Mouse (Mus musculus): Measurements from ENCODE around the gene Erg. TPM values are rescaled to one million over a fixed set of nuclear protein-coding genes. Genes with fewer than 3 reads are reported as not detected.

The Erg gene
- polyA plus RNA-seq, 1 experiment, result 1.9 TPM

- 71% methylated on average over 18 of the region's 18 CpGs for WGBS
Observed at GRCm38 (mm10) chr16:95363632-95364465, 222.5 kb downstream of the Erg start.

DNA sequence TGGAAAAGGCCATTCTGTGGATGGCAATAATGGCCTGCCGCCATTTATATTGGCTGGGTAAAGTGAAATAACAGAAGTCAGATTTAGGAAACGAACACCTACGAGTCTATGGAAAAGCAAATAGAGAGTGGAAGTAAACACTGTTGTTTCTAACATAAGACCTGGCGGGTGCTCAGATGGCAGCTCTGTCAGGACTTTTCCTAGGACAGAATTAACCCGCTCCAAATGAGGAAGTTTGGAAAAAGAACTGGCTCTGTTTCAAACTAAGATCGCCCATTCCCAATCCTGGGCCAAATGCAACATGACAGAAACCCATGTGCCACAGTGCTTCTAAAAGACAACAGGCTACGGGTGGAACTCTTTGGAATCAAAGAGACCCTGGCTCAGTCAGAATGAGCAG is 224.4 kb downstream of the Erg start:
- DNase-seq (ENCODE audit: low read depth, low spot score), result no peak
- WGBS, result 53% methylated on average over 7 of the region's 7 CpGs

More at GRCm38 (mm10) chr16:95363632-95364465, 222.5 kb downstream of the Erg start:
- DNase-seq (ENCODE audit: low read depth, low spot score), result no peak

DNA sequence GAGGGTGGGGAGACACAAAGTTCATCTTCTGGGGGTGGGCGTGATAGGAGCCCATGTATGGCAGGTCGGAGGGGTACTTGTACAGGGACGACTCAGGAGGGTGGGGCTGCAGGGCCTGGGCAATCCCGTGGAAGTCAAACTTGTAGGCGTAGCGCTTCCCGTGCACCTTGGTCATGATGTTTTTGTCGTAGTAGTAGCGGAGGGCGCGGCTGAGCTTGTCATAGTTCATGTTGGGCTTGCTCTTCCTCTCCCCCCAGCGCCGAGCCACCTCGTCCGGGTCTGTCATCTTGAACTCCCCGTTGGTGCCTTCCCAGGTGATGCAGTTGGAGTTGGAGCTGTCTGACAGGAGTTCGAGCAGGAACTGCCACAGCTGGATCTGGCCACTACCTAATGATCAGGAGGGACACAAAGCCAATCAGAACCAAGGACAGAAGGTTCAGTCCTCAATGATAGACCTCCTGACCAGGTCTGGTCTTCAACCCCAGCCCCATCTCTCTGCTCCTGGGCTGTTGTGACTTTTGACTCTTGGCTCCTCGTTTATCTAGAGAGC is 225.4 kb downstream of the Erg start:
- WGBS, result 84% methylated on average over 18 of the region's 18 CpGs
- no peak for DNase-seq (ENCODE audit: low read depth, low spot score)

GRCm38 (mm10) chr16:95360214-95360850 is 226.1 kb downstream of the Erg start:
- WGBS, result 78% methylated on average over 8 of the region's 8 CpGs
- no peak for DNase-seq (ENCODE audit: low read depth, low spot score)

DNA sequence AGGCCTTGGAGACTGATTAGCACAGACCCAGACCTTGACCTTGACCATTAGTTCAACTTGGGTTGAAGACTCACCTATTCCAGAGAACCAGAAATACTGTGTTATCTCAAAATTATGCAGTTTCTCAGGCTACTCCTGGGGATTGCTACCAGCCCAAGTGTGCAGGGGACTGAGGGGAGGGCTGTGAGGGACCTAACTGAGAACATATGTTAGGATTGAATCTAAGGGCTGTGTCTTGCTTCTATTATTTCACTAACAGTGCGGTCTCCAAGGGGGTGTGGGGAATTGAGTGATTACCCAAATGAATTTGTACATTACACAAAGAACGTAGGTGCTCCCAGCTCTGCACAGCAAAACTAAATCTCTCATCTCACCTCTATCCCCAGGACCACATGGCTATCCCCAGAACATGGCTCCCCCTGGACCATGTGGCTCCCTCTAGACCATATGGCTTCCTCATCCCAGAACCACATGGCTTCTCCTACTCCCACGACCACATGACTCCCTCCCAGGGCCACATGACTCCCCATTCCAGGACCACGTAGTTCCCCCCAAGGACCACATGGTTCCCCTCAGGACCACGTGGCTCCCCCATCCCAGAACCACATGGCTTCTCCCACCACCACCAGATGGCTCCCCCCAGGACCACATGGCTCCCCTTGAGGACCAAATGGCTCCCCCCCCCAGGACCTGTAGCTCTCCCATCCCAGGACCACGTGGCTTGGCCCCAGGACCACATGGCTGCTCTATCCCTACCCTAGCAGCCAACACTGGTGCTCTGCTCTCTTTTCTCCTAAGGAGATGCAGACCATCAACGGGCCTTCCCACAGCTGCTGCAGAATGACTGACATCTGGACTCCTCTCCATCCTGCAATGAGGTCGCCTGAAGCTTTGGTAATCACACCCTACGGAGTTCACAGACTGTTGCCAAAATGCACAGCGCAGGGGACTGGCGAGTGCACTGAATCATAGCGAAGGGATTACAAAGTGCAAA is 229.1 kb downstream of the Erg start:
- DNase-seq (ENCODE audit: low read depth, low spot score), result no peak
- WGBS, result 78% methylated on average over 12 of the region's 12 CpGs

DNA sequence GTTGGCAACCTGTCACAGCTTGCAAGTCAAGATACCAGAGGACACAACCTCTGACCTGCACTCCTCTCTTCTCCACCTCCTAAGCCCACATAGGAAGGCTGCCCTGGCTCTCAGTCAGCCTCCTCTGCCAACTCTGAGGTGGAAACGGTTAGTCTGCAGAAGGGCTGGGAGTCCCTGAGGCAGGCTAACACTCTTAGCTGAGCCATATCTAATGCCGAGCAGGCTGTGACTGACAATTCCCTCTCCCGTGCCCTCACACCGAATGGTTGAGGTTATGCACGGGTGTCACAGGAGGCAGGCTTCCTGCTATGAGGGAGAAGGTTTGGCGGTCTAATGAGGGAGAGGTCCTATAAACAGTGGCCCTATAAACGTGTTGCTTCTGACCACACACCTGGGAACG is 232.6 kb downstream of the Erg start:
- WGBS, result 51% methylated on average over 8 of the region's 8 CpGs
- DNase-seq (ENCODE audit: low read depth, low spot score), result no peak

DNA sequence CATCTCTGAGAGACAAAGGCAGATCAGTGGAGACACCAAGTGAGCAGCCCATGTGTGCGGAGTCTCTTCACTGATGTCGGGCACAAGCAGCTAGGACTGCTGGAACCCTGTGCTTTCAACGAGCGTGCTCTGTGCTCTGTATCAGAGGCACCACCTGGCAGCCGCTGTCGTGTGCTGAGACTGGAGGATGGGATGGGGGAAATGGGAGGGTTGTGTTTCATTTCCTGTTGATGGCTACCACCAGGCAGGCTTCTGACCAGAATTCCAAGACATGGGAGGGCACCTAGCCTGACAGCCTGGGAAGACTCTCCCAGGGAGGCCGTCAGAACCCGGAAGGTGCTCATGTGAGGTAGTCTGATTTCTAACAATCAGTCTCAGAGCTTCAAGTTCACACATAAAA is 234.1 kb downstream of the Erg start:
- 68% methylated on average over 8 of the region's 8 CpGs for WGBS
- DNase-seq (ENCODE audit: low read depth, low spot score), result no peak

DNA sequence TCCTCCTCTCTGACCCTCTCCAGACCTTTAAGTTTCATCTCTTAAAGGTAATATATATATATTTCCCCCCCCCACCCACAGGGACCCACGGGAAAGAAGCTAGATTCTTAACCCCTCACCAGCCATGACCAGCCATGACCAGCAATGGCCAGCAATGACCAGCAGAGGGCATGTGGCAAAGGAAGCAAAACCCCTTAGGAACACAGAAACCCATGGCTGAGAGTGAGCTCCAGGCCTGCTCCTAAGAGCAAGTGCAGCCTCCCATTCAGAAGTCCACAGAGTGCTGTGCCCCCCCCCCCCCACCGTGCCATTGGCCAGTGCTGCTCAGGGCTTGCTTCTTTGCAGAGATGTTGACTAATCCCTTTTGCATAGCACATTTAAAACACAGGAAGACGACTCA is 235.9 kb downstream of the Erg start:
- DNase-seq (ENCODE audit: low read depth, low spot score), result no peak
- 32% methylated on average over 3 of the region's 3 CpGs for WGBS

DNA sequence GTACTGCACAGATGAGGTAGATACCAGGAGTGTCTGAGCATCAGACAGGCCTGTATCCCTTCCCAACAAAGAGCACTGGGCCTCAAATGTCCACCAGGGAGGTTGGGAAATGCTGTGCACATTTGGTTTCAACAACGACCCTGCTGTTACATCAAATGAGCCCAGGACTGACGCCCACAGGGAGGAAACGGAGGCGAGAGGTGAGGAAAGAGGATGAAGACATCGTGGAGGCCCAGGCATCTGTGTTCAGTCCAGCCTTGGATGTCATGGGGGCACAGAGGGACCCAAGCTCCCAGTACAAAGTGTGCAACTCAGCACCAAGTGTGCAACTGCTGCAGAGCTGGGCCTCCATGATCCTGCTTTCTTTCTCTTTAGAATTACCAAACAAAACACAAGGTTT is 236.6 kb downstream of the Erg start:
- WGBS, result 77% methylated on average over 5 of the region's 5 CpGs
- no peak for DNase-seq (ENCODE audit: low read depth, low spot score)

- 90% methylated on average over 6 of the region's 6 CpGs for WGBS
- DNase-seq (ENCODE audit: low read depth, low spot score), result no peak
Observed at GRCm38 (mm10) chr16:95349344-95349743, 237.0 kb downstream of the Erg start.

GRCm38 (mm10) chr16:95348555-95348954 is 237.8 kb downstream of the Erg start:
- no peak for DNase-seq (ENCODE audit: low read depth, low spot score)
- 70% methylated on average over 9 of the region's 9 CpGs for WGBS

- WGBS, result 28% methylated on average over 3 of the region's 3 CpGs
- no peak for DNase-seq (ENCODE audit: low read depth, low spot score)
Observed at GRCm38 (mm10) chr16:95347202-95347601, 239.2 kb downstream of the Erg start.

- peak; percentile 8 for DNase-seq (ENCODE audit: low read depth, low spot score)
- WGBS, result under 1% methylated on average over 7 of the region's 7 CpGs
Observed at GRCm38 (mm10) chr16:95345882-95346281, 240.5 kb downstream of the Erg start.

GRCm38 (mm10) chr16:95344961-95345360 is 241.4 kb downstream of the Erg start:
- DNase-seq (ENCODE audit: low read depth, low spot score), result no peak
- 49% methylated on average over 10 of the region's 10 CpGs for WGBS

DNA sequence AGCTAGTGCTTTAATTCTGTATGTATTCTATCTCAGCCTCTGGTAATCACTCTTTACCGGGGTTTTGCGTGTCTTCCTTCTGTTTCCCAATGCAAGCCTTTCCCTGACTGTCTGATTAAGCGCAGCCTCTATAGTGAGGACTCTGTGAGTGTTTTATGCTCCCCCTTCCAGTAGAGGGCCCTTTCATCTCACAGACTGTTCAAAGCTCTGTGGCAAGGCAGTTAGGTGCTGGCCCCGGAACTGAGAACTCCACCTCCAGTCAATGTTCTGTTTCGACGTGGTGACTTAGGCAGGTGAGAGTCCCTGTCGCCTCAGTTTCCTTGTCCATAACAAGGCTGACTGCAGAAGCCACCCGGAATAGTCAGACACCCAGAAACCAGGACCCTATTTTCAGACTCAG is 244.4 kb downstream of the Erg start:
- DNase-seq (ENCODE audit: low read depth, low spot score), result no peak
- WGBS, result 64% methylated on average over 8 of the region's 8 CpGs

GRCm38 (mm10) chr16:95340885-95341791 is 245.3 kb downstream of the Erg start:
- DNase-seq (ENCODE audit: low read depth, low spot score), result peak; percentile 7
- WGBS, result 28% methylated on average over 28 of the region's 28 CpGs

DNA sequence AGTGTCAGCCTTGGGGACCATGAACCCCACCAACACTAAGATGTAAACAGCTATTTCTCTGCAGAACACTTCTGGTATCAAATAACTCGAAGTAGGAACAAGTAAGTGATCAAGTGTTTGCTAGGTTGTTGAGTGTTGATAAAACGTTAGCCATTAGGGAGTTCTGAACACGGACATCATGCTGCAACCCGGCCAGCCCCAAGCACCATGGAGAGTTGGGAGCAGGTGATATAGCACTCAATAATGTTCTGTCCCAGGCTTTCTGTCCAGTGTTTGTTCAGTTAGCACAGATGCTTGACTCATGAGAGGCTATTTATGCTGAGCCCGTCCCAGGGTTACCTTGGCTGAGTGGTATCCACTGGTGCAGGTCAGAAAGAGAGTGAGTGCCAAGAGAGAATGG is 254.2 kb downstream of the Erg start:
- 75% methylated on average over 5 of the region's 5 CpGs for WGBS
- DNase-seq (ENCODE audit: low read depth, low spot score), result no peak

GRCm38 (mm10) chr16:95321945-95322625 is 264.3 kb downstream of the Erg start:
- DNase-seq (ENCODE audit: low read depth, low spot score), result no peak
- 66% methylated on average over 9 of the region's 9 CpGs for WGBS

Measured in large intestine, adult 2 months (tissue).